Mouse (Mus musculus) fibroblast of lung, adult 2 months (primary cell): ENCODE measurements around the gene Xxylt1.

ENCODE experiments used
- DNase-seq: peaks from one replicate; pipeline ENCODE4 v3.0.0-alpha.2; 2011; ENCODE audit warnings: low read depth

Xxylt1 gene

GRCm38 (mm10) chr16:31081125-31081664 is at the start of gene Xxylt1:
TSS of gene Xxylt1 (minus strand) at chr16:31081432.
- peak; percentile 73 for DNase-seq

GRCm38 (mm10) chr16:31128116-31128515 is 46.9 kb upstream of the Xxylt1 start:
- DNase-seq, result no peak

- no peak for DNase-seq
These were observed 43.8 kb upstream of the Xxylt1 start for GRCm38 (mm10) chr16:31124991-31125390.

- no peak for DNase-seq
These were observed 40.4 kb upstream of the Xxylt1 start for GRCm38 (mm10) chr16:31121612-31122011.

- DNase-seq, result no peak
These were observed 32.4 kb upstream of the Xxylt1 start for GRCm38 (mm10) chr16:31113596-31113995.

GRCm38 (mm10) chr16:31101352-31101751 is 20.1 kb upstream of the Xxylt1 start:
- no peak for DNase-seq

GRCm38 (mm10) chr16:31099906-31100305 is 18.7 kb upstream of the Xxylt1 start:
- no peak for DNase-seq

GRCm38 (mm10) chr16:31094036-31094435 is 12.8 kb upstream of the Xxylt1 start:
- no peak for DNase-seq

- DNase-seq, result no peak
These were observed 12.0 kb upstream of the Xxylt1 start for GRCm38 (mm10) chr16:31093186-31093585.

- DNase-seq, result no peak
These were observed 659 bp upstream of the Xxylt1 start for GRCm38 (mm10) chr16:31081891-31082290.

GRCm38 (mm10) chr16:31080573-31081051 is 620 bp downstream of the Xxylt1 start:
- no peak for DNase-seq

- no peak for DNase-seq
These were observed 3.8 kb downstream of the Xxylt1 start for GRCm38 (mm10) chr16:31077396-31077795.

- no peak for DNase-seq
These were observed 4.8 kb downstream of the Xxylt1 start for GRCm38 (mm10) chr16:31076436-31076835.

- DNase-seq, result no peak
These were observed 6.8 kb downstream of the Xxylt1 start for GRCm38 (mm10) chr16:31074324-31074908.

- no peak for DNase-seq
These were observed 9.5 kb downstream of the Xxylt1 start for GRCm38 (mm10) chr16:31071731-31072130.

GRCm38 (mm10) chr16:31070358-31071133 is 10.7 kb downstream of the Xxylt1 start:
- no peak for DNase-seq

GRCm38 (mm10) chr16:31069211-31070166 is 11.7 kb downstream of the Xxylt1 start:
- DNase-seq, result no peak

- no peak for DNase-seq
These were observed 13.0 kb downstream of the Xxylt1 start for GRCm38 (mm10) chr16:31068280-31068679.

- DNase-seq, result no peak
These were observed 14.7 kb downstream of the Xxylt1 start for GRCm38 (mm10) chr16:31066344-31067098.

- DNase-seq, result no peak
These were observed 16.4 kb downstream of the Xxylt1 start for GRCm38 (mm10) chr16:31064782-31065181.

- DNase-seq, result no peak
These were observed 18.3 kb downstream of the Xxylt1 start for GRCm38 (mm10) chr16:31062918-31063317.
